Mouse (Mus musculus) ovary, postnatal 36 days (tissue): ENCODE results near the gene Hyal1.

ENCODE experiments used
- DNase-seq: peaks from one replicate; pipeline ENCODE4 v3.0.0; 2022; ENCODE audit warnings: low spot score, mixed read lengths

The Hyal1 gene

DNA sequence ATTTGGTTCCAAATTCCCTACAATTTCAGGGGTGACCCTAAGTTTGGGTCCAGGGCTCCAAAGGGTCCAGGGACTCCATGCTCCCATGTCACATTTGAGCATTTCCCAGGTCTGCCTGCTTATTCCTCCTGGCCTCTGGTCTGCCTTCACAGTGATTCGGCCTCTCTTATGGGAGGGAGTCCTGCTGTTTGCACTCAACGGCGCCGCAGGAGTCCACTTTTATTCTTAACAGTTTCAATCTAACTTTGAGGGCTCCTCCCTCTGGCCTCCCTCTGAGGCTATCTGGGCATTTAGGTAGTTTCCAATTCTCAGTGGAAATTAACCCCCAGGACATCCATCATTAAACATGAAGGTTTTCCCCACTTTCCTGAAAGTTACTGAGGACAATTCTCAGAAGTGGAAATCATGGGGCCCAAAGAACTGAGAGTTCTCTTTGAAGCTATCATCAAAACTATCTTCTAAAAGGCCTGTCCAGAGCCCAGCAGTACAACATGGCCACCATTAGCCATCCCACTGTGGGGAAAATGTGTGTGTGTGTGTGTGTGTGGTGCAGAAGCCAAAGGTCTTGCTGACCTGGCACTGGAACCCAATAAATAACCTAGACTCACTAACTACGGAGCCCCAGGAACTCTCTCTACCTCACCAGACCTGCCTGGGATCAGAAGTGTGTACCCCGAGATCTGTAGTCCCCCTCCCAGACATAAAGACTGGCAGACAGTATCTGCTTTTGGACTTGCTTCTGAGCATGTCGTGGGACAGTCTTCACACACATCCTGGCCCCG lies 17.7 kb downstream of the Hyal1 start:
- no peak for DNase-seq

DNA sequence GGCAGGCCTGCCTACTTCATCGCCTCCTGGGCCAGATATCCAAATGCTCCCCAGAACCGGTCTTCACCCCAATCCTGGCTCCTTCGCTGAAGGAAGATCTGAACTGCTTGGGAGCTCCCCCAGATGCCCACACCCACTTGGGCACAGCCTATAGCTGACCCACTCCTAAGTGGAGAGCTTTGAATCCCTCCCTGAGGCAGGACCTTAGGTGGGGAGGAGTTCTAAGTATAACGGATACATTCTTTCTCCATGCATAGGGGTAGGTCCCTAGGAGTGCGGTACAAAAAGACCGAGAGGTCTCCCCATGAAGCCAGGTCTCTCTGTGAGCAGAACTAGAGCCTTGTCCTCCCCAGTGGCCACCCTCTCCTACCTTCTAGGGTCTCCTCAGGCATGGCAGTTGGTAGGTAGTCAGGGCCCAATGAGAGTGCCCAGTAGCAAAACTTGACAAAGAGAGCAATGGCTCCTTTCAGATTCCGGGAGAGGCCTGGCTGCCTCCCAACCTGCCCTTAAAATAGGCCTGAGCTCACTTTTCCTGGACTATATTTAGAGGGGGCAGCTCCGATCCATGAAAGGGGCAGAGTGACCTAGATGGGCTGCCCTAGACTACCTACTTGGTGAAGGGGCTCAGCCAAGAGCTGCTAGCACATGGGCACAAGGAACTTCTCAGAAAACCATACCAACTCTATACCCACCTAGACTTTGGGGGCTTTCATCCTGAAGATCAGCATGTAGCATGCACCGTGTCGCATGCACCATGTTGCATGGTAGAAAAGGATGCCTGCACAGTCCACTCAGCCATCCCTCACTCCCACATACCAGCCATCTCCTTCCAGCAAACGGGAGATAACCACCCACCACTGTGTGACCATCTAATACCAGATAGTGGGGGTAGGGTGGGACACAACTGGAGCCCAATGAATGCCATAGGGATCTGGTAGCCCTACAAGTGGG lies 20.2 kb downstream of the Hyal1 start:
- DNase-seq, result no peak

DNA sequence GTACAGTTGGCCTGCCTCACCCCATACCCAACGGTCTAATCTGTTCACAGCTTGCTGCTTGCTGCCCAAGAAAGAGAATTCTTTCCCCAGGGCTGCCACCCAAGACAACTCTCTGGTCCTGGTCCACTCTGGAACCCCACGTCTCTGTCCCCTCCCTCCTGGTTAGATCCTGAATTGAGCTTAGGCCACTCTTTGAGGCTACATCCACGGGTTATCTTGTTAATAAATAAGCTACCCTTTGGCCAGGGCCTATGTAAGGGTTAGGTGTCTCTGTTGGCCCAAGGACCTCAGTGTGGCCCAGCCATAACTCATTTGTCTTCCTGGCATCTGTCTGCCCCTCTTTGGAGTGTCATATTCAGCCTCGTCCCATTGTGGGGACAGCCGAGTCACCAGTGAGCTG lies 21.7 kb downstream of the Hyal1 start:
- no peak for DNase-seq

DNA sequence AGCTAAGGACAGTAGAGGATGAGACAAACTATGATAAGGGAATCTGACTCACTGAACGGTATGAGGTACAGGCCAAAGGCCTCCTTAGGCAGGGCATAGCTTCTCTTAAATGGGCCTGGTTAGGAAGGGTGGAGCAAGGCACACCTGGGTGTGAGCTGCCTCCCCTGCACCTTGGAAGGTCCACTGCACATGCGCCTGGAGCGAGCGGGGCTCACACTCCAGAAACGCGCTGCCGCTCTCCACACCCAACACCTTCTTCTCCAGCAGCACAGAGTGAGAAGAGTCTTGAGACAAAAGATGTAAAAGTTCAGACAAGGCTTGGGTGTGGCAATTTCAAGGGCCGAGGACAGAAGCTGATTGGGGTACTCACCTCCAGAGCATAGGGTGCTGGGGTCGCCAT lies 22.7 kb downstream of the Hyal1 start:
- DNase-seq, result no peak

DNA sequence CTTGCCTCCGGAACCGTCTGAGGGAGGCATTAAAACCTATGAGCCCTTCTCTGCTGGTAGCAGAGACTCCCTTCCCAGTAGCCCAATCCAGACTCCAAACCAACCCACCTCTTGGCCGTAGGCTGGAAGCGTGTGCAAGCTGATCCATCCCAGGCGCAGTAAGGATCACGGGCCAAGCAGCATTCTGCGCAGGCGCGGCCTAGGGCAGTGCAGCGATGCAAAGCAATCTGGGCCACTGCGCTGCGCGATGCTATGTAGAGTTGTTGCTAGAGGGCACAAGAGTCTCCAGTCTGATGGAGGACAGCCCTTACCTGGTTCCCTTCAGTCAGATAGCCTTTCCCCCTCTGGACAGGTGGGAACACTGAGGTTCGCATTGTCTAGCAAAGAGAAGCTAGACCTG lies 23.1 kb downstream of the Hyal1 start:
- DNase-seq, result no peak

DNA sequence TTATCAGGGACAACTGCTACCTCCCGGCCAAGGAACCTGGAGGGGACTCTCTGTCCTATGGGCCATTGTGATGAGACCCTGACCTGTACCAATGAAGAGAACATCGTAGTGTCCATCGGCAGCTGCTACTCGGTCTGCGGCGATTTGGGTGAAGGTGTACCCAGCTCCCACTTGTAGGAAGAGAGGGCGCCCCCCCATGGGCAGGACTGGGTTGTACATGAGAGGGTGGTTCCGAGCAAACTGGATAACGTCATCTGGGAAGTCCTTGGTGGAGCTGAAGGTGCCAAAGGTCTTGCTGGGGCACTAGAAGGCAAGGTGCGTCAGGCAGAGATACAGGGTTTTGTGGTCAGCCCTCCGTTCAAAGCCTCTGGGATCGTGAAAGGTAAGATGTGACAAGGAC lies 24.0 kb downstream of the Hyal1 start:
- DNase-seq, result no peak

DNA sequence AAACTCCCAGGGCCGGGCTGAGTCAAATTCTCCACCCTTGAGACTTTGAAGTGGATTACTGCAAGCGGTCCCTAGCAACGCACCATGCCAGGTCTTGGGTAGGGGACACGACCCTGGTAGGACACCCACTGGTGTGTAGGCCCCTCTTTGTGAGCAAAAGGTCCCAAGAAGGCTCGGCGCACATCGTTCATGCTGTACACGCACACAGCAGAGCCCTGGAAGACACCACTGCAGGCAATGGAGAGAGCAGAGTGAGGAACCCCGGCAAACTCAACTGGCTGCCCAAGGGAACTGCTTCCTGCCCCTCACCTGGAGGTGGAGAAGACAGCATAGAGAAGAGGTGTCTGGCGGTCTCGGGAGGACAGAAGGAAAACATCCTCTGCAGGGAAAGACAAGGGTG lies 24.5 kb downstream of the Hyal1 start:
- no peak for DNase-seq

DNA sequence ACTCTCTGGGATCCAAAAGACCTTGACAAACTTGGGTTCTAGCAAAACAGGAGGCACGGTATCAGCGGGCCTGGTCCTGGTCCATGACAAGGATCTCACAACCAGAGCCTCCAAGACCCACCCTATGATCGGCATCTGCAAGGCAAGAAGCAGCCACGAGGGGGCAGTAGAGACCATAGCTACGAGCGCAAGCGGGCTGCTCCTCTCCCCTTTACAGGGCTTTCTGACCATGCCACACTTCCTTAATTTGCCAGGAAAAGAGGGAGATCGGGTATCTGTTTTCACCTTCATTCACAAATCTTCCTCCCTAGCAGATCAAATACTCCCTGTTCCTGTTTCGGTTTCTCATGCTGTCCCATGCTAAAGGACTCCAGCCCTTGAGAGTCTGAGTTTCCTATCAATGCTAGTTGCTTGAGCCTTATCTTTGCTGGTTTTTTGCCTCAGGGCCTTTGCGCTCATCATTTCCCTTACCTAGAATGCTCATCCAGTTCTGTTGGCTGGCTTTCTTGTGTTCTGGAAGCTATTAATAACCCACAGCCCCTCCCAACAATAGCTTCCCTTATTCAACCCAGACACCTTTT lies 25.4 kb downstream of the Hyal1 start:
- peak; percentile 89 for DNase-seq

DNA sequence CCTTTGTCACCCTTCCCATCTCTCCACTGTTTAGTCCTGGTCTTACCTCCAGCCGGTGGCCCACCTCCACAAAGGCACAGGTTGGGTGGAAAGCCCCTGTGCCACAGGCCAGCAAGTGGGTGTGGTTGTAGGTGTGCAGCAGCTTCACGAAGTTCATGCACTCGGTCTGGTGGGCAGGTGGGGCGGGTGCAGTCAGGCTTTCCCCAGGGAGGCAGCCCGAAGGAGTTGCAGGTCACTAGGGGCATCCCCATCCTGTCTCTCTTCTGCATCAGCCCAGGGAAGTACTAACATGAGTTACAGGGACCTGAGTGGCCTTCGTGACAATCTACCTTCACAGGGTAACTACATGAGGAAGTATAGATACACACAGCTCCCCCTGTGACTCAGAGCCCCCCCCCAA lies 26.5 kb downstream of the Hyal1 start:
- DNase-seq, result no peak

DNA sequence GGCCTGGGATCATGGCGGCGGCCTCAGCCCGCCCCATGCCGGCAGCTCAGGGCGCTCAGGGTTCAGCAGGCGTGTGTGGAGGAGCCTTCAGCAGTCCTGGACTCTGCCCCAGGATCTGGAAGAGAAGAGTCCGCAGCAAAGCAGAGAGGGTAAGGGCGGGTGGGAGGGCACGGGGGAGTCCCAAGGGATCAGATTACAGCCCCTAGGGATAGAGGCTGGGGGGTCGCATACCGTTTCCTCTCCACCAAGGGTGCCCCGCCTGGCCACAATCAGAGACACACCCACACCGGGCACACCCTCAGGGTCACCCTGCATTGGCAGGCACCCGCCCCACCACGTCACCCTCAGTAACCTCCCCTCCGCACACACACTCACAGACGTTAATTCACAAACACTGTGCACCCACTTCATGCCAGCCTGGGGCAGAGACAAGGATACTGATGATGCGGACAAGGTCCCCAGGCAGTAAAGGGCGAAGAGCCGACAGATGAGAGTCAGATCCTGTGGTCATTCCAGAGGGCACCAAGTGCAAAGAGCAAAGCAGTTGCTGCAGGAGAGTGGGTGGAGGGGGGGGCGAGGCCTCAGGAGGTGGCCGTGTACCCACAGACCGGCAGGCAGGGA lies 28.4 kb downstream of the Hyal1 start:
- peak; percentile 64 for DNase-seq

DNA sequence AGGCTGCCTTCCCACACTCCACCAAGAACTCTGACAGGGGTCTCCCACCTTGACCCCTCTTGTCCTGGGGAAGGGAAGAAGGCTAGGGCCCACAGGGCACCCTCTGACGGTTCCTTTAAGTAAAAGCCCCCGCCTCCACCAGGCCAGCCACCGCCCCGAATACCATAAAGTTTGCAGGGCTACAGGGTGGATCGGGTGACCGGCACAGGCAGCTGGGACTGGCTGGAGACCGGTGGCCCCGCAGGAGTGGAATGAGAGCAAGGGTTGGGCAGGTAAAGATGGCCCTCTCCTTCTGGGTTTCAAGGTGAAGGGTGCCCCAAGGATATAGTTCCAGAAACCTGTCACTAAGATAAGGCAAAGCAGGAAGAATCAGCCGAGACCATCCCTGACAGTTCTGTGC lies 29.9 kb downstream of the Hyal1 start:
- no peak for DNase-seq

DNA sequence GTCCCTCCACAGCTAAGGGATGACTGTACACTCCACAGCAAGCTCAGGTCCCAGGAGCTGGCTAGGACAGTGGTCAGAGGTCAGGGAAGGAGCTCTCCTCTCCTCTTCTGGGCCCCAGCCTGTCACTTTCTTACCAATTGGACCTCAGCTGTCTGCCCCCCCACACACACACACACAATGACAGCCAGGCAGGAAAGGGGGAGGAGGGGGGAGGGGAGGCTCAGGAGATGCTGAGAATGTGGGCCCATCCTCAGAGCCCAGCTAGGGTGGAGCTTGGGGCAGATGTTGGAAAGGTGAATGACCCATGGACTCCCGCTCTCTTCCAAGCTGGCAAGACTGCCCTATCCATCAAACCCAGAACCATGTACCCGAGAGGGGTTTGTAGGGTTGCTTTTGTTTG lies 30.3 kb downstream of the Hyal1 start:
- DNase-seq, result no peak

DNA sequence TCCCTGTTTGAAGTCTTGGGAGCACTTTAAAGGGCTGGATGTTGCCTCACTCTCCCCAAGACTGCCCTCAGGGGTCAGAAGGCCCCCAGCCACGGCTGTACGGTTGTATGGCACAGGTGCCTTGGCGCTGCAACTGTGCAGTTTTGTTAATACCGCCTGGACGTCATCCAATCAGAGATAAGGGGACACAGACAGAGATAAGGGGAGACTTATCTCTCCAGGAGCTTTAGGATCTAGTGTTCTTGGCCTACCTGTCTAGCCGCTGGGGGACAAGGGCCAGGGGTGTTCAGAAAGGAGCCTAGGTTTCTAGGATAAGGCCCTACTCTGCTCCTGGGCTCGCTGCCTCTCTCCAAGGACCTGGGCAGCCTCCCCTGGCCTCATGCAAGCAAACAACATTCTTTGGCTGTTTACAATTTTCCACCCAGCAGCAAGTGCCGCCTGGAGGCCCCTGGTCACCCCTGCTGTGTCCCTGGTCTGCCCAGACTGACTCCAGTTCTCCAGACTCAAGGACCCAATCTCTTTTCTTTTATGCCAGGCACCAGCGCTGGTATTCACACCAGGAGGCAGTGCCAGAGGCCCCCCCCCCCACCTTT lies 31.0 kb downstream of the Hyal1 start:
- no peak for DNase-seq

DNA sequence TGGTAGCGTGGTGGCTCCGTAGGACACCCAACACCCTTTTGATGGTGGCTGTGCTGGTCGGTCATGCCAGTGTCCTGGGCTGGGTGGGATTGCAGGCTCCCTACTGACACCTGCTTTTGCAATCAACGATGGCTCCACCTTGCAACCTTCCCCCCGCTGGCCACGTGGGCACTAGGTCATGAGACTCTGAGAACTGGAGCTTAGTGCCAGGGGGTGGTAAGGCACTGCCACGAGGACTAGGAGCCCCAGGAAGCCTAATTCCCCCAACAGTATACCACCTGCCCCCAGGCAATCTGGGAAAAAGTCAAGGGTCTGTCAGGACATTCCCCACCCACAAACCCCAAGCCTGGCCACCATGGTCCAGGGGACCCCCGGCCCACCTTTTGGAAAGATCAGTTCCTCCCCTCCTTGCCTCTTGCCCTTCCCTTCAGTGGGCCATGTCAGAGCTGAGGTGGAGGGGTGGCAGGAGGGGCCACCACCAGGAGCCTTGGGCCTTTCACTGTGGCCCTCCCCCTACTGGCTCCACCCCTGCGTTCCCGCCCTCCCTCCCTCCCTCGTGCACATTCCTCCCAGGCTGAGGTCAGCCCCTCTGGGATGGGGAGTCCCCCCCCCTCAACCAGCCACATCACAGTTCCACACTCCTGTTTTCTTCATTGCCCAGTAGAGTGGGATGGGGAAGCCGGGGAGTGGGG lies 32.2 kb downstream of the Hyal1 start, which contains the start of gene Sema3b:
Gene Sema3b, minus strand, starts transcription at position 489 of the 692 bp plus-strand sequence.
- DNase-seq, result no peak

DNA sequence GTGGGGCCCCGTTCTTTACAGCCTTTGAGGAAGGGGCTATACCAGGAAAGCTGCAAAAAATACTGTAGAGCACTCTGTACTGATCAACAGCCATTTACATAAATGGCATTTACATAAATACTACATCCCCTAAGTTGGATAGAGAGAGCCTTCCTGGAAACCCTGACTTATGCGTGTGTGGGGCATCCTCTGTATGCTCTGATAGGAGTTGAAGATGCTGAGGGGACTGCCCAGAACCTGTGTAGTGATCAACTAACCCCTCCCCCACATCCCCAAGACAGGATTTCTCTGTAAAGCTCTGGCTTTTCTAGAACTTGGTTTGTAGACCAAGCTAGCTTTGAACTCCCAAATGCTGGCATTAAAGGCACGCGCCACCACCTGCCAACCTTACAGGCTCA lies 32.7 kb downstream of the Hyal1 start:
- DNase-seq, result no peak

DNA sequence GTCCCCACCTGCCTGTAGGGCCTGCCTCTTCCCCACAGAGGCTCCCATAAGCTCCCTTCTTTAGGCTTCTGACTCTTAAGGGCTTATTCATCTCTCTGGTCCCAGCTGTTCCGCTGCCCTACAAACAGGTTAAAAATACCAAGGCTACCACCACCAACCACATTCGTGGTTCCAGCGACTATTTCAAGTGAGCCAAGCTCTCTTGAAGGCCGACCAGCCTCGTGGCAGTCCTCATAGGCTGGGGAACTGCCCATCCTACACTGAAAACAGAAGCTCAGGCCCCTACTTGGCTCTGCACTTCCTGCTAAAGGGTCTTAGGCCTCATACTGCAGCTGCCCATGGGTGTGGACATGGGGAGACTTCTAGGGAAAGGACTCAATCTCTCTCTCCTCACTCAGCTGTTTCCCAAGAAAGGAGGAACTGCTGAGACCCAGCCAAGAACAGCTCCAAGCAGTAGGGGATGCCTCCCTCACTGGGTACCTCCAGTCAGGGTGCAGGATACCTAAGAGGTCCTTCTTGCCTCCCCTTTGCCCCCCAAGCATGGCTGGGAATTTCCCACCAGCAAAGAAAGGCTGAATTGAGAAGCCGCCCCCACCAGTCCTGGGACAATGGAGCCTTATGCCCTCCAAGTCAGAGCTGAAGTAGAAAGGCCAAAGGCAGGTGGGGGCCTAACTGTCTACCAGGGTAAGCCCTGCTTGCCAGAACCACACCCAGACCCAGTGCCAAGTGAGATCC lies 34.9 kb downstream of the Hyal1 start:
- no peak for DNase-seq

DNA sequence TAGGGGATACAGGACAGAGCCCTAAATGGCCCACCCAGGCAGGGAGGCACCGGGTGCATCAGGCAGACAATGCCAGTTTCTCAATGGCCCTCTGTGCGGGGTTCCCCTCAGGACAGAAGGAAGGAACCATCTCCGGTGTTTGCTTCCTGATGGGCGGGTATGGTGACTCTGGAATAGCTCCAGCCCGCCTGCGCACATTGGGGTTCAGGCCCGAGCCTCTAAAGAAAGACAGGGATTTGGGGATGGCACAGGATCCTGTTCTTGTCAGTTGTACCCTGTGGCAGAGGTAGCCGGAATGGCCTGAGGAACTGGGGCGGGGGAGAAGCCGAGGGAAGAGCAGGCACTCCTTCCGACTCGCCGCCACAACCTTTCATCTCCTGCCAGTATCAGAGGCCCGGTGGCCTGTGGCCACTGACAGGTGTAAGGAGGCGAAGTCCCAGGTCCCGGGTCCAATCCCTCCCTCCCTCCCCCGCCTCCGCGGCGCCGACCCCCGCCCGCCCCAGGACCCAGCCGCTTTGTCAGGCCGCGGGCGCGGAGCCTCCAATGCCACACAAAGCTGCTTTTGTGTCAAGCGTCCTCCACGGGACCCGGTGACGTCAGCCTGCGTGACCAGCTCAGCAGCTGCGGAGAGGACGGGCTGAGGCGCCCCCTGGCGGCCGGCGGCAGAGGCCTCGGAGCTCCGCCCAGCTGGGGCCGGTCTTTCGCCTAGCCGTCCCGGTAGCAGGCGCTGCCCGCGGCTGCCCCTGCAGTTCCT lies 35.6 kb downstream of the Hyal1 start:
- DNase-seq, result peak; percentile 99

DNA sequence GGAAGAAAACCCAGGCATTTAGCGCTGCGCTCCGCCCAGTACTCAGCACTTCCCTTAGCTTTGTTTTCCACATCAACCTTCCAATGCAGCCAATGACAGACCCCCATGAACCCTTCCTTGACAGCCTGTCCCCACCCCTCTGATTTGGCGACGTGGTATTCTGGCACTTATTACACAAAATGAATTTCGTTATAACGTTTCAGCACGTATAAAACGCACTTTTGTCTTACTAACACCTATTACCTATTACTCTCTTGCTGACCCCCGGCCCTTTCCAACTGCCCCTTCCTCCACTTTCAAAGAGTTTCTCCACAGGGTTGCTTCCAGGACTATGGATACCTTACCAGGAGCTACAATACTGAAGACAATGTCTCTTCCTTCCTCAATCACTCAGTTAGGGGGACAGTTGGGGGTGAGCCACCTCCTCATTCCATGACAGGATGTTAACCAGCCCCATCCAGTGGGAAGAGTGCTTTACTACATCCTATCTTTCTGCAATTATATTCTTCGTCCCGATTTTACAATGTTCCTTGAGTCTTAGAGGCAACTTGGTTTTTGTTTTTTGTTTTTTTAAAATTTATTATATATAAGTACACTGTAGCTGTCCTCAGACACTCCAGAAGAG lies 36.3 kb downstream of the Hyal1 start:
- no peak for DNase-seq

DNA sequence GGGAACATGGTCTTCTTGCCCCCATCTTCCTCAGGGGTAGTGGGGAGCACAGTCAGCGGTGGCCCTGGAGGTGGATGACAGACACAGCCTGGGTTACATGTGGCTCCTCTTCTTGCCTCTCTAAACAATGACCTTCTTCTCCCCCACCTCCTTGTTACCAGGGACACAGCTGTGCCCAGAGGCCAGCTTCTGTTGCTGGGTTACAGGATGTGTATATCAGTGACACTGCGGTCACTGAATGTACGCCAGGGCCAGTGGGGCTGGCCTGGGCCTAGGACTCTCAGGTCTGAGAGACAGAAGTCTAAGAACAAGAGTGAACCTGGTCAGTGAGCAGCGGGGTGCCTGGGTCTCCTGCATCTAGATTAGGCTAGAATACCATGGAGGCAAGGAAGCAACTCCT lies 38.3 kb downstream of the Hyal1 start:
- DNase-seq, result no peak
